Mouse (Mus musculus) kidney, adult 2 months (tissue): ENCODE results near the gene Cpne9.

Source experiments
- CTCF ChIP-seq: fragments of 200-500 bp; conservative IDR thresholded peaks from 2 replicates; pipeline ENCODE4 v1.5.1; 2011; ENCODE audit warnings: low read depth, mild to moderate bottlenecking, control low read depth, low read length, moderate library complexity, mixed read lengths; ENCODE audit not compliant: insufficient read depth, insufficient read length
- POLR2A ChIP-seq: fragments of 200-500 bp; IDR thresholded peaks from one replicate; pipeline ENCODE4 v1.6.1; 2011; ENCODE audit warnings: low read depth, low read length, control low read depth

DNA sequence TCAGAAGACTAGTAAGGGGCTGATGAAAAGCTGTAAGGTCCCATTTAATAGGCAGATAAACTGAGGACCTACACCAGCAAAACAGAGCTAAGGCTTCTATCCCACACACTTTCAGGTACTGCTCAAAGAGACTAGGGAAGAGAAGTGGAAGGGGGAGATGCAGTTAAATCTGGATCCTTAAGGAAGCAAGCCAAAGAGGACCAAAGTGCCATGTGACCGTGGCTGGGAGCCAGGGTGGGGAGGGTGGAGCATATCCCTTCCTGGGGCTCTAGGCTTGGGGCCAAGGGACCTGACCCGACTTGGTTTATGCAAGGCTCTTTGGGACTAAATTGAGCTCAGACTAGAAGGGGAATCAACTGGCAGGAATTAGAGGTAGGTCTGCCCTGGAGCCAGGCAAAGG lies 62.2 kb downstream of the Cpne9 start:
- TF ChIP-seq CTCF, result no peak
- TF ChIP-seq POLR2A, result no peak
